Mouse (Mus musculus) naive thymus-derived CD4-positive, alpha-beta T cell, adult 5 months (primary cell): ENCODE data around the gene Edaradd. TPM values are rescaled to one million over a fixed set of nuclear protein-coding genes. Genes with fewer than 3 reads are reported as not detected.

Source experiments
- polyA plus RNA-seq: library from polyadenylated mRNA; unstranded; fragments of 100-300 nt; shearing (Covaris generic); gene quantifications from one replicate; pipeline ENCODE4 v1.2.1, GENCODE M21; 2017

Edaradd gene
- 0.10 TPM for polyA plus RNA-seq

GRCm38 (mm10) chr13:12519955-12520584, at the start of gene Edaradd:
TSS of gene Edaradd (minus strand) at chr13:12520438.

GRCm38 (mm10) chr13:12565621-12566390, 45.6 kb upstream of the Edaradd start, which contains the start of gene Ero1lb:
TSS of gene Ero1lb (plus strand) at chr13:12565874.

GRCm38 (mm10) chr13:12464844-12465243, 55.4 kb downstream of the Edaradd start, which contains the start of gene Lgals8:
TSS of gene Lgals8 (minus strand) at chr13:12464944.

Other genes with a start within 250 kb of the Edaradd start
- gene Actn2, start 179.7 kb downstream of the Edaradd start, polyA plus RNA-seq: 5.0 TPM
- 69.1 TPM for gene Heatr1, start 125.4 kb downstream of the Edaradd start, polyA plus RNA-seq
- 44.4 TPM for gene Lgals8, start 55.5 kb downstream of the Edaradd start, polyA plus RNA-seq
- gene Ero1lb, start 45.4 kb upstream of the Edaradd start, polyA plus RNA-seq: 25.0 TPM